Mouse (Mus musculus) spleen, embryonic (tissue): ENCODE measurements around the gene Ttc28.

Experiments used
- CTCF ChIA-PET: fragments of 350-600 bp; sonication (Branson Sonifier 250); formaldehyde crosslinking; loops from one replicate; lab custom pipeline; 2022; lab: Charles Lee

The Ttc28 gene

DNA sequence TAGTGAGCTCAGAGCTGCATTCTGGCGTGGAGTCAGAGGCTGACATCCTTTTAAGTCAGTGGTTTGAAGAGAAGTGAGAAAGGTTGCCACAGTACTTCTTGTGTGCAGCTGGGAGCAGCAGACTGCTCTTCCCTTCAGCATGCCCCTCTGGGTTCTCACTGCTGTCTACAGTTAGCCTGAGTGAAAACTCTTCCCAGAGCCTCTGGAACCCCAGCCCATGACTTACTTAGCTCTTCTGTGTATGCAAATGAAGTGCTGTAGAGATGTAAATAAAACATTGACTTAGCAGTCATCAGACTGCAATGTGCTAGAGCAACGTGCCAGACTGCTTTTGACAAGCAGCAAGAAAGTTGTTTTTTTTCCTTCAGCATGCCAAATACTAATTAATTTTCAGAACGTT lies 70.2 kb downstream of the Ttc28 start:
- CTCF ChIA-PET = no interaction called here

DNA sequence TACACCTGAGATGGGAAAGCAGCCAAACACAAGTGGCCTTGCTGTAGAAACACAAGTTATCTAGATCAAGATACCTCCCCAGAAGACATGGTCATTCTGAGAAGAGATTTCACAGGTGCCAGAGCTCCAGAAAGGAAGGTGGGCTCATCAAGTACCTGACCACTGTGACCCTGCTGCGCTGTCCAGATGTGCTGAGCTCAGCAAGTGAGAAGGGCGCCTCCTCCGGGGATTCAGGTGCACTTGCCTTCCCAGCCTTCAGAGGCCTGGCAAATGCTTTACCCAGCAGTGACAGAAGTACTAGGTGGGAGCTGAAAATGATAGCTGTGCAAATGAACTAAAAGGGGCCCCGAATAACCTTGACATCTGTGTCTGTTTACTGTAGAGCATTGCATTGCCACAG lies 78.6 kb downstream of the Ttc28 start:
- CTCF ChIA-PET = no interaction called here

DNA sequence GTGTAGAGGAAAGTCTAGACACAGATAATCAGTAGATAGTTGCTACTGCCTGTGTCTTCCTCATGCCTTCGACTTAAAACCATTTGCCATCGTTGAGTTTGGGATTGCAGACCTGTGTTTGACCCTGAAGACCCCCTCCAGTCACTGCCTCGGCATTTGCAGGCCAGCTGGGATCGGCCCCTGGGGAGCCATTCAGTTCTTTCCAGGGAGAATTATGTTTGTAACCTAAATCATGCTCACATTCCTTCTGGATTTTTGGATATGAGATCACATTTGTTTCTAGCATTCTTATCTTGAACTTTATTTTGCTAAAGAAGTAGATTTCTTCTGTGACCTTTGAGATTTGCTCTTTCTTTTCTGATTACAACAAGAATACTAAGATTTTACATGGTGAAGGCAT lies 80.5 kb downstream of the Ttc28 start:
- CTCF ChIA-PET = no interaction called here

DNA sequence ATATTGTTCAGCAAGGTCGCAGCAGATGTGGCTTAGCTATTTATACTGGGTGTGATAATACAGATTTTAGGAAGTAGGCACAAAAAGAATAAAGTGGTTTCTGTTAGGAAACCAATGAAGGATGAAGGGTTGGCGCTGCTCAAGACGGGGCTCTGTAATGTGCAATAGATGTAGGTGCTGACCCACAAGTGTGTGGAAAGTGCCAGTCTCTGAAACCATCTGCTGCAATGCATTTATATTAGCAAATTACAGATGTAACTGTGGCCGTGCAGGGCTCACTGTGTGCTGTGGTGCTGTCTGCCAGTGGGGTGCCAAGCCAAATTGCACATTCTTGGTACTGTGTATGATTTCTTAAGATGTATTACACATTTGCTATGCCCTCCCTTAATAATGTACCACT lies 81.3 kb downstream of the Ttc28 start:
- CTCF ChIA-PET = interaction anchor here (0.5 kb wide), 1 partner anchor 50 kb away, joined by 10 read pairs; no protein-coding TSS in a partner anchor

DNA sequence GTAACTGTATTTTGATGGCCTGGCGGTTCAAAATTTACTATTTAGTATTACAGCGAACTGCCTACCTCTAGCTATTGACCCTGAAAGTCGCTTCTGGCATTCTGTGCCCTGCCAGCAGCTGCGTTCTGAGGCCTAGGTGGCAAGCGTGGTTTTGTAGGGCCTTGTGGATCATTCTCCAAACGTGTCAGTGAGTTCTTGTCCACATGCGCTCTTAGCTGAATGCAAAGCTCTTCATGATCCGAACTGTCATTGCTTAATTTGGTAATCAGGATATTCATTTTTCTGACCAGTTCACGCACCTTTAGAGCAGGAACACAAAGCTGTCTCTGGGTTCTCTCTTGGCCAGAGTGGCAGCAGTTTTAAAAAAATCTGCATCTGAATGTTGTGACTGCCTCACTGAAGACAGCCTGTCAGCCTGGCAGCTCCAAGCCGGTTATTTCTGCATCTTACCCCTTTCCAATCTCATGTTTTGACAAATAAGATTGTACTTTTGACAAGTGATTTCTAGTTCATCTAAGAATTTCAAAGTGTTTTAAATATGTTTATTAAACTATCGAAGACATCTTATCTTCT lies 88.0 kb downstream of the Ttc28 start:
- CTCF ChIA-PET = interaction anchor here (0.7 kb wide), 1 partner anchor 12 kb away, joined by 3 read pairs; no protein-coding TSS in a partner anchor

DNA sequence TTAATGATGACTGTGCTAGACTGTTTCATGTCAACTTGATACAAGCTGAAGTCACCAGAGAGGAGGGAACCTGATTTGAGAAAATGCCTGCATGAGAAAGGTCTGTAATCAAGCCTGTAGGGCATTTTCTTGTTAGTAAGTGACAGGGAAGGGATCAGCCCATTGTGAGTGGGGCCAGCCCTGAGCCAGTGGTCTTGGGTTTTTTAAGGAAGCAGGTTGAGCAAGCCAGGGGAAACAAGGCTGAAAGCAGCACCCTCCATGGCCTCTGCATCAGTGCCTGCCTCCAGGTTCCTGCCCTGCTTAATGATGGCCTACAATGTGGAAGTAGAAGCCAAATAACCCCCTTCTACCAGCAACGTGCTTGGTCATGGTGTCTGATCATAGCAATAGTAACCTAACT lies 89.0 kb downstream of the Ttc28 start:
- CTCF ChIA-PET = interaction anchor here (0.6 kb wide), 1 partner anchor 200 kb away, joined by 9 read pairs; no protein-coding TSS in a partner anchor

DNA sequence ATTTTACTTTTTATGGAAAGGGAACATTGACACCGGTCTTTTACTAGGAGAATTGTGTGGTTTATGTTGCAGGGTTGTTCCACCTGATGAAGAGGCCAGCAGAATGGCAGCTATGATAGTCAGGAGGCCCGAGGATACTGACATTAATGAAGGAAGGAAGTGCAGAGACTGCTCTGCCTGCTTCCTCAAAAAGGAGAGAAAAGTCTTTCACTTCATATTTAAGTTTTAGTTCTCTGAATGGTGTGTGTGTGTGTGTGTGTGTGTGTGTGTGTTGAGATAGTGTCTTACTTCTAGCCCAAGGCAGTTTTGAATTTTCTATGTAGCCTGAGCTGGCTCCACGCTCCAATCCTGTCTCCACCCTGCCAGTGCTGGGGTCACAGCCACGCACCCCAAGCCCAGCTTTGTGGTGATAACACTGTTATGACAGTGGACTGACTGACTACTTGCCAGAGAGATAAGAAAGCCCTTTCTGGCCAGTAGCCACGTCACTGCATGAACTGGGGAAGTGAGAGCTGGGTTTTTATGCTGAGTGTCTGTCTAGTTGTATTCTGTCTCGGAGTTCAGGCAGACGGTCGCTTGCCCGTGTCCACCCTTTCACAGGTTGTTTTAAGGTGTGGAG lies 90.7 kb downstream of the Ttc28 start:
- CTCF ChIA-PET = interaction anchor here (0.6 kb wide), 1 partner anchor 33 kb away, joined by 8 read pairs; no protein-coding TSS in a partner anchor

DNA sequence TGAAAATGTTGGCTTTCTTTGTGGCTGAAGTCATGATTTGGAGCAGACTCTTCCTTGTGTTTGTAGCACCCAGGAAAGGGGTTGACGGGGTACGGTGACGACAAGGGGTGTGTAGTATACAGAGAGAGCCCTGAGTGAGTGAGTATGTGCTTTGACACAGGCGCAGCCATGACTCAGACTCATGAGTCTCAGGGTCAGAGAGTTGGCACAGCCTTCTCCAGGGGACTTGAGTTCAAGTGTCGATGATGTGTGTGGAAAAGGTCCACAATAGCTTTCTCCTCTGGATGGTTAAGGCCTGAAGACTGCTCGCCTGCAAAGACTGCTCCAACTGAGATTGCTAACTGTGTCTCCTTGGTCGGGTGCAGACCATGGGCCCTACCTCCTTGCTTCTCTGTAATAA lies 97.1 kb downstream of the Ttc28 start:
- CTCF ChIA-PET = no interaction called here

DNA sequence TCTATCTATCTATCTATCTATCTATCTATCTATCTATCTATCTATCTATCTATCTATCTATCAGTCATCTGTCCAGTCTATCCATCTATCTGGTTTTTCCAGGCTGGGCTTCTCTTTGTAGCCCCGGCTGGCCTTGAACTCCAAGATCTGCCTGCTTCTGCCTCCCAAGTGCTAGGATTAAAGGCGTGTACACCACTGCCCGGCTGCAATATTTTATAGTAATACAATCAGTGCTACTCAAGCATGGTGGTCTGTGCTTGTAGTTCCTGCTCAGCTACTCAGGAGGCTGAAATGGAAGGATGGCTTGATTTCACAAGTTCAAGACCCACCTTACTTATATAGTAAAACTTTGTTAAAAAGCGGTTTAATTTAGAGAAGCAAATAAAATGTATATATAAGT lies 98.2 kb downstream of the Ttc28 start:
- CTCF ChIA-PET = interaction anchor here (0.6 kb wide), 1 partner anchor 81 kb away, joined by 3 read pairs; no protein-coding TSS in a partner anchor

DNA sequence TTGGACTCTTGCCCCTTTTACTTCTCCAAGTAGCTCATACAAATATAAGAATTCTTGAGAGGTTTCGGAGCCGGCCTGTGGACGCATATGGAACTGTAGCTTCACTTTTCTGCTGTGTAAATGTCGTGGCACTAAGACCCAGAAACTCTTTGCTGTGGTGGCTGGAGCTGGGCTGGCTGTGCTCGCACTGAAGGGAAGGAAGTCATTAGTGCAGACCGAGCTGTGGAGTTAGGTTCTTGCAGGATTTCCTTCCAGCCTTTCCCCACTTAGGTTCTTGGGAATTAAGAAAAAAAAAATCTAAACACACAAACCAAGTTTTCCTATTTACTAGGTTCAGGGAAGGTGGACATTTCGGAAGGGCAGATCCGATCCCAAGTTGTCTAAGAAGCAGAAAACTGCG lies 98.9 kb downstream of the Ttc28 start:
- CTCF ChIA-PET = interaction anchor here (0.6 kb wide), 1 partner anchor 162 kb away, joined by 3 read pairs; no protein-coding TSS in a partner anchor

DNA sequence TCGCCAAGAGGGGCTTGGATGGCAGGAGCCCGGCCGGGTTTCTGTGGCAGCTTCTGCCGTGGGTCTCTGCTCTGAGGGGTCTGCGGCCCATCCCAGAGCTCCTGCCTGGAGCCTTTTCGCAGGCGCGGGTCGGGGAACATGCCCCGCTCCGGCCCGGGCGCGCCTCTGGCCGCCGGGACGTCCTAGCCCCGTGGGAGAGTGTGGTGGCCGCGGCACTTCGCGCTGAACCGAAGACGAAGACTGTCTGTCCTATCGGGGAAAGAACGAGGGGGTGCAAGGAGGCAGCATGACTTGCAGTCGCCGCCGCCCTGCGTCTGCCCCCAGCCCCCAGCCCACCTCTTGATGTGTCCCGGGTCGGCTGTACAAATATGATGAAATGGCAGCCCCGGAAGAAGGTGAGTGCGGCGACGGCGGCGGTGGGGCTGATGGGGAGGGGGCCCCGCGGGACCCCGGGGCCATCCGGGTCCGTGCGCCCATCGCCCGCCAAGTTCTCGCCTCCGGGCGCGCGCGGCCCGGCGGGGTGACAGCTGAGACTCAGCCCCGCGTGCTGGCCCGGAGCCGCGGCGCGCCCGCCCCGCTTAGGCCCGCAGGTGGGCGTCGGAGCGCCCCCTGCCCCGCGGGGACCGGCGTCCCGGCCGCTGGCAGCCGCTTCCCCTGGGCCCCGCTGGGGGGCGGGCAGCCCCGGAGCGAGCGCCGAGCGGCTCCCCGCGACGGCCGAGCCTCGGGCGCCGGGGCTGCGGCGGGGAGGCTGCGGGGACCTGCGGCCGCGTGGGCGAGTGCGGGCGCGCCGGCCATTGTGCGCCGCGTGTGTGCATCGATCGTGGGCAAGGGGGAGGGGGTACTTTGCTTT lies 99.6 kb downstream of the Ttc28 start:
- CTCF ChIA-PET = interaction anchor here (0.6 kb wide), 2 partner anchors 139 to 161 kb away, joined by 3 to 12 read pairs; partner anchors contain the start of gene Chek2

DNA sequence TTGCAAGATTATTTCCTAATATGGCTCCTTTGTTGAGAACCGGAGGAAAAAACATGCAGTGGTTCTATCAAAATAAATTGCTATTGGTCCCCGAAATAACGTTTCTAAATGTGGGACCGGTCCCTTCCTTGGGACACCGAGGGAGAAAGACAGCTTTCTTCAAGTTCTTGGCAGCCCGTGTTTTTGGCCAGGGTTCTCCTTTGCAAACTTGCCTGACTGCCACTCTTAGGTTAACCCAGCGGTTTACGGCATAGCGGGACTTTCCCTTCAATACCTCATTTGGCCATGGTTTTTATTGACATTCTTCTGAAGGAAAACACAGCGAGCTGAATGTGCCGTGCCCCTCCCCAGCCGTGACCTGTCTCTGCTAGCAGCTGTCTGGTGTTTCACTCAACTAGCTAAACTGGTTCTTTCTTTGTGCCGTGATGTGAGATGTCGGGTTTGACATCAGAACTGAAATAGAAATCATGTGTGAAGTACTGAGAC lies 100.3 kb downstream of the Ttc28 start:
- CTCF ChIA-PET = interaction anchor here (0.6 kb wide), 1 partner anchor 140 kb away, joined by 12 read pairs; the partner anchor contains the start of gene Chek2

DNA sequence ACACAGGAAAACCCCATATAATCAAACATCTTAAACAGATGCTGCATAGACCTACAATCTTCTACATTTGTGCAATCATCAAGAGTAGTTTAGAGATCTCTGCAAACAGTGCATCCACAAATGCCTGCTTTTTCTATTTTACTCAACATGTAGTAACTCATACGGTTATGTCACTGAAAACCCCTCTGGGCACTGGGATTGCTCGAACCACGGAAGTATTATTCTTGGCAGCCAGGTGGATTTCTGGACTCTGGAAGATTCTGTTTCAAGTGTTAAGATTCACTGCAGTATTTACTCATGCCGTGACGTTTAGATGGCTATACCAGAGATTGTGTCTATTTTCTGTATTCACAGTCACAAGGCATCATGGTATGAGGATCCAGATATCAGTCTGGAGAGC lies 101.0 kb downstream of the Ttc28 start:
- CTCF ChIA-PET = no interaction called here

DNA sequence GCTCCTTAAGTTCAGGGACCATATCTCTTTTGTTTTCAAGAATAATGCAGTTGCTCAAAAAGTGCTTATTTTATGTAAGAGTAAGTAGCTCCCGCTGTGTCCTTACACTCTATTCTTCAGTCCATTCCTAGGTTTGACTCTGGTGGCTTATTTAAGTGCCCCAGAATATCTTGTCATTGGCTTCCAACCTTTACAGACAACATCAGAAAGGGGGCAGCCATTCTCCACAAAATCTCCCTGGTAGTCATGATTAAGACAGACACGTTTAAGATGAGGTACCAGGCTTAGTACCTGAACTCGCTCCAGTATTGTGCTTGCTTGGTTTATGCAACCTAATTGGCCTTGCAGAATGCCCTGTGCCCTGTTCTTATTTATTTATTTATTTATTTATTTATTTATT lies 102.8 kb downstream of the Ttc28 start:
- CTCF ChIA-PET = no interaction called here

DNA sequence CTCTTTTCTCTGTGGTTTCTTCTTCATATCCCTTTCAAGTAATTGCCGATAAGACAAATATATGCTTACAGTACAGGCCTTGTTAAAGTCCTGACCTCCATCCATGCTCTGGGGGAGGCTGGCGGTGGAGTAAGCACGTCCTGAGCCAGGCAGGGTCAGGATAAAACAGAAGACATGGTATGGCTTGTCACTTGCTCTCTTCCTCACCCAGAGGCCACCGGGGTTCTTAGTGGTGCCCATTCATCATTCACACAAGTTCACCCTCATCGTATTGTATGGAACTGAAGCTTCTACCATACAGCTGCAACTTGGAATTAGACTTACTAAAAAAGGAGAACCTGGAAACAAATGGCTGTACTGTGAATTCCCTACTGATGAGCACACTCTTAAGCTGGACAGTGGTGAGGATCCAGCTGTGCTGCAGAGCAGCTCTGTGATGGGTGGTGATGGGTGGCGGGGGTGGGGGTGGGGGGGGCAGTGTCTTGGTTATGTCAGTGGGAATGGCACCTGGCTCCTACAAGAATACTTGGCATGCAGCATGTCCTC lies 104.6 kb downstream of the Ttc28 start:
- CTCF ChIA-PET = no interaction called here

DNA sequence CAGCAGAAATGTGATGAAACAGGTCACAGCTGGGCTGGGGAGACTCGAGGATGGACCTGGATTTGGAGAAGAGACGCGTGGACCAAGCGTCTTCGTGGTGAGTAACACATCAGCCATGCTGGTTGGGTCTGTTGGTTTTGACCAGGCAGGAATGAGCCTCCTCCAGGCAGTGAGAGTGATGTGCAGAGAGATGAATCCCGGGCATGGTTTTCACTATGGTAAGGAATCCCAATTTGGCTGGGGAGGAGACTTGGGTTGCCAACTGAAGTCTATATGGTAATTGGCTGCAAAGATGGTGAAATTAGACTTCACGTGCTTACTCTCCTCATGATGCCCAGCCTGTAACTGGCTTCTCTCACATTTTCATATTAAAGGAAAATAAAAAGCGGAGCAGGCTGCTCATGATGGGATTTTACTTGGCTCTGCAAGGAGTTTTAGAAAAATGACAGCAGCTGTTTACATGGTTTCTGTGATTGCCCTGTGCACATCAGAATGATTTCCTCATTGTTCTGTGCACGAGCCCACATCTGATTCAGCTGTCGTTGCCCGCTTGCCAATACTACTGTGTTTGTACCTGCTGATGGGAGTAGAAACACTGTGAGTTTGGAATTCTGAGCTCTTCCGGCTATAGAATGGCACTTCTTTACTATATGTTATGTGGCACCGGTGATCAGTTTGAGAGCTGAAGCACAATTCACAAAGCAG lies 117.4 kb downstream of the Ttc28 start:
- CTCF ChIA-PET = no interaction called here

DNA sequence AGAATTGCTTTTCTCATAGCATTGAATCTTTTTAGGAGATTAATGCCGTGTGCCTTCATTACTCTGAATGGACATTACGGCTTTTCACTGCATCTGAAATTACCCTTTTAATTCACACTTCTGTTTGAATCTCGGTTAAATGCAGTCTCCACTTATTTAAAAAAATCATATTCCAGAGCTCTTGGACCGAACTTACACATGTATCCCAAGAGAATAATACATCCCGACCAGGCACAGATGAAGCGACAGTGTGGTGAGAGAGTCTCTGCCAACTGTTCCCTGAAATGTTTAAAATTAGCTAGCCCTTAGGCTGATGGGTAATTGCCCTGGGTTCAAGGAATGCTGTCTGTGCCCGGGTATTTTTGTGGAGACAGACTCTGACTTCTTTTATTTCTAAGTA lies 118.1 kb downstream of the Ttc28 start:
- CTCF ChIA-PET = no interaction called here

DNA sequence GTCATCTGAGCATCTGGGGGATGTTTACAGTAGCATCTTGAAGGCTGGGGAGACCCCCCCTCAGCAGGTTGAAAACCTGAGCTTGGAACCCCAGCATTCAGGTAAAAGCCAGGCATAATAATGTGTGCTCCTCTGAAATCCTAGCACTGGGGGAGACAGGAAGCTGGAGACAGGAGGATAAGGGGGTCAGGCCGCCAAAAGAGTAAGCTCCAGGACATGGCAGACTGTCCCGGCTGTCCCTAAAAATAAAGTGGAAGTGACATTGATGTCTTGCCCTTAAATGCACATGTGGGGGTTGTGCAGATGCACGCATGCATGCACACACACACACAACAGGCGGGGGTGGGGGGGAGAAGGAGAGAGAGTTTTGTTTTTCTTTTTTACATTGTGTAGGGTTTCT lies 118.7 kb downstream of the Ttc28 start:
- CTCF ChIA-PET = no interaction called here

DNA sequence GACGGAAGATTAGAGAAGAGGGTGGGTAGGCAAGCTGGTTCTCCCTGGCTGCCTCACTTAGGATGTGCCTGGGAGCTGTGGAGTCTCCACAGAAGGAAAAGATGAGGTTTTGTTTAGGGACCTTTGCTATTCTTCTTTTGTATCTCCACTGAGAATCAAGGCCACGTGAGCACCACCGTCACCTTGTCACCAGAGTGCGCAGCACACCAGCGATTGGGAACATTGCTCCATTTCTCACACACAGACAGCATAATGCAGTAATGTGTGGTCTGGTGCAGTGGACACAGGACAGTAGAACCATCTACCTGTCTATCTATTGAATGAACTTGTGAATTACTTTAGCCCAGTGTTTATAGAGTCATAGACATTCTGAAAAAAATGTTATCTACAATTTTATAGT lies 121.3 kb downstream of the Ttc28 start:
- CTCF ChIA-PET = no interaction called here

DNA sequence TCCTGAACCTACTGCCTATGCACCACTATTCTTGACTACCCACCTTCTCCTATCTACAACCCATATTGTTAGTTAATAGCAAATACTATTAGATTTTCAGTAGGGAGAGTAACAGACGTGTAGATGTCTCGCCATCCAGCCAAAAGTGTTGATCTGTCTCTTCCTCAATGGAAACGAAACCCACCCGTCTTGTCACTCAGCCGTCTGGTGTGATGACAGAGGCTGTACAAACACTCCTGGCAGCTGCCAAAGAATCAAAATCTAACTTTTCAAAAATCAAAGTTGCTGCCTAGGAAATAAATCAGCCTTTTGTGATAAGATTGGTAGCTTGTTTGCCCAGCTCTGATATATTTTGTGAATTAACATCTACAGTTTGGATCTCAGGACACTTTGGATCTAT lies 123.6 kb downstream of the Ttc28 start:
- CTCF ChIA-PET = no interaction called here

DNA sequence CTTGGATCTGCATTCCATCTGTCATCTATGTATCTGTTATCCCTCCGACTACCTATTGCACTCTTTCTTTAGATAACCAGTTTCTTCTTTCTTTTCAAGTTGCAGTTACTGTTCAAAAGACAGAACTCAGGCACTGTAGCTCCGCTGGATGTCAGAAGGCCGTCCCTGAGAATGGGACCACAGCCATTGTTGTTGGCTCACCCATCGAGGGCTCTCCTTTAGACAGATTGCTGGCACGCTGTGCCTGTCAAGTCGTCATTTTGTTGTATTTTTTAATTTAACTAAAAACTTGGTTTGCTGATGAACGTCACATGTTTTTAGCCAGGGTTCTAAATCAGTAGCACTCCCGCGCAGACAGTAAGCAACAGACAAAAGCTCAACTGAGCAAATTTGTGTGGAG lies 124.1 kb downstream of the Ttc28 start:
- CTCF ChIA-PET = no interaction called here
